Mouse (Mus musculus) cerebellum, adult 2 months (tissue): ENCODE measurements around the gene Apba2.

Experiments used
- CTCF ChIP-seq: fragments of 200-500 bp; IDR thresholded peaks from 2 replicates; pipeline ENCODE4 v1.5.1; 2011; ENCODE audit warnings: low read depth, mild to moderate bottlenecking, control low read depth, low read length, moderate library complexity, borderline replicate concordance; ENCODE audit not compliant: insufficient read depth
- POLR2A ChIP-seq: fragments of 200-500 bp; IDR thresholded peaks from 2 replicates; pipeline ENCODE4 v1.6.1; 2011; ENCODE audit warnings: low read length, control low read depth, borderline replicate concordance; ENCODE audit not compliant: insufficient read depth

- no peak for TF ChIP-seq CTCF
- TF ChIP-seq POLR2A, result no peak
These were observed 2.1 kb downstream of the Apba2 start for GRCm38 (mm10) chr7:64503641-64504040.
